Mouse (Mus musculus): ENCODE measurements around the gene Slc9a7. TPM values are rescaled to one million over a fixed set of nuclear protein-coding genes. Genes with fewer than 3 reads are reported as not detected.

Slc9a7 gene
- total RNA-seq, 2 experiments from 2014 or later = 10.2 to 10.6 TPM

DNA sequence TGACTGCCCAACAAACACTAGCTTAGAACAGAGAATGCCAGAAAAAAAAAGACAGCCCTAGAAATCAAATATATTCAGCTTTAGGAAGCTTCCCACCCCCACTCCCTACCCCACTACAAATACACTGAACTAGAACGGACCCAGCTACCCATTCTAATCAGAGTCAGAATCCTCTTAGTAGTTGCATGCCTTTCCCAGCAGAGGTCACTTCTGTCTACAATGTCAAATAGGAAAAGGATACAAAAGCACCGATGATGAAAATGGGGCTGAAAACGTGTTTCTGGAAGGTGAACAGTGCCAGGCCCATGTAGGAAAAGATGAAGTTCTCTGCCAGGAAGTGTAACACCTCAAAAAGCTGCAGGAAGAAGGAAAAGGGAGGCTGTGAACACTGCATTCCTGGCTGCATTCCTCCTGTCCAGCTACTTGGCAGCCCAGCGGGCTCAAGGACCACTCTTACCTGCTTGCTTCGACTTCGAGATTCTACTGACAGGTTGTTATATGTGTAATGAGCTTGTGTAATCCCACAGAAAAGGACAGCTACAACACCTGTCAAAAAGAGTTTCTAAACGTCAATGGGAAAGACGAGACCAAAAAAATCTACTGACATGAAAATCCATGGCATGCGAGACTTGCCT lies 129.8 kb downstream of the Slc9a7 start:
- no peak for DNase-seq (ENCODE audit: low spot score in 2 of 2)

DNA sequence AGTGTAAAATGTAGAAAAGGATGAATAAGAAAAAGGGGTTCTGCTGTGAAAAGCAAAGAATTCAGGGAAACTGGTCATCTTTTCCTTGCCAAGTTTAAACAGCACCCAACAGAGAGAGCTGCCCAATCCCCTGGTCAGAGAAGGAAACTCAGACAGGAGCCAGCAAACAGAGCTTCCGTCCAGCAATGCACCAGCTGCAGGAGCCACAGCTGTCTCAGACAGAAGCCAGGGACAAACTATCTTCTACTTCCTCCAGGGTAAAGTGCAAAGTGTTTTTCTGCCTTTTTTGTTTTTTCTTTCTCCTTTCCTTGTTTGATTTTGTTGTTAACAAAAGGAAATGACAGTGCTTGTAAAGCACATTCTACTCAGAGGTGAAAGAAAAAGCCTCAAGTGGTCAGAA lies 131.3 kb downstream of the Slc9a7 start:
- peak in 1 of 2 experiments; percentile 10 for DNase-seq (ENCODE audit: low spot score in 2 of 2)

DNA sequence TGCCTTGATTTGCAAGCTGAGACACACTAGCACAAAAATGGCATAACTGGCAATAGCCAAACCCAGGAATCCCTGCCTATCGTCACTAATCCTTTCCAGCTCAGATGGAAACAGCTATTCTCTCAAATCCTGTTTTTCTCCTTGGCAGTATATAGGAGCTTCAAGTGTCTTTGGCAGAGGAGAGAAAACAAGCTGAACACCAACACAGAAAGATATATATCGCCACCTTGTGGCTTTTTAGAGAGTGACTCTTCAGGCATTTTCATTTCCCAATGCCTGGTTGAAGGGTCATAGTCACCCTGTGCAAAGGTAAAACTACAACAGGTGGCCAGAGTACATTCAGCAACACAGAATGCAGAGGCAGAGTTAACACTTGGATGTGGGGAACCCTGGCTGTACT lies 134.1 kb downstream of the Slc9a7 start:
- DNase-seq (ENCODE audit: low spot score in 2 of 2) = no peak

DNA sequence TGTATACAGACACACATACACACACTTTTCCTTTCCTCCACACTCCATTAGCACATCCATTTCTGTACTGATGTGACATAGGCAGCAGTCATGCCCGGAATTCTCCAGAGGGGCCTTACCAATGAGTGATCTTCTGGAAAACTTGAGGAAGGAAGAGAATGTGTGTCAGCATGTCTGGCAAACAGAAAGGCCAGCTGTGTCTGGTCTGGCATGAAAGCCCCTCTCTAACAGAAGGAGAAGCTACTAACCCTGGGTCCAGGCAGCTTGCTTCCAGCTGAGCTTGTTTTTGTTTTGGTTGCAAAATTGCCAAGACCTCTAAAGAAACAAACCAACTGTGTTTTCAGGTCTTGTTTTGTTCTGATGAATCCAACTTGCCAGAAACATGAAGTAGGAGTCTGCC lies 162.1 kb downstream of the Slc9a7 start:
- no peak for DNase-seq (ENCODE audit: low spot score in 2 of 2)

DNA sequence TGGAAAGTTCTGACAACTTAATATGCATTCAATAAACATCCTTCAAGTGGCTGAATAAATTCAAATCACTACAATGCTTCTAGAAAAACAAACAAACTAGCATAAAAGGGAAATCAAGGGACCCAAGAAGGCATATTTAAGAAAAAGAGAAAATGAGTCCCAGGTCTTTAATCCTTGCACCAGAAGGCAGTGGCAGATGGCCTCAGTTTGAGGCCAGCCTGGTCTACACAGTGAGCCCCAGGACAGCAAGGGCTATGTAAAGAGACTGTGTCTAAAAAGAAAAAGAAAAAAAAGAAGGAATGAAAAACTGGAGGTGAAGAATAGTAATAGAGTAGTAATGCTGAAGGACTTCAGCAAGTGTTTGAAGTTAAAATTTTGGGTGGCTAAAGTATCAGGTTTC lies 162.7 kb downstream of the Slc9a7 start:
- no peak for DNase-seq (ENCODE audit: low spot score in 2 of 2)

DNA sequence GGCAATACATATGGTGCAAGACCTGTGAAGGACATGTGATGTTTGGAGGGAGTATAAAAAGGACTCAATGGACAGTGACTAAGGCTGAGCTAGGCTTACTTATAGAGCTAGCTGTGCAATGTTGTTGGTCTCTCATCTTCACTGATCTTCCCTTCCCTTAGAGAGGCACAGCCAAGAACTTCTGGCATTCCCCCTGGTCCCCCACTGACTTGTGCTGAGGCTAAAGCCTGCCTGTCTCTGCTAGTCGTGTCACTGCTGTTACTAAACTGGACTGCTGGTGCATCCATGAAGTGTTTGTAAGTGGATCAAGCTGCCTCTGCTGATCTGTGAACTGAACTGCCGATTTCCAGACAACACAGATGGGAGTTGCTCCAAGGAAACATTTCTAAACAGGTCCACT lies 166.1 kb downstream of the Slc9a7 start:
- no peak for DNase-seq (ENCODE audit: low spot score in 2 of 2)

DNA sequence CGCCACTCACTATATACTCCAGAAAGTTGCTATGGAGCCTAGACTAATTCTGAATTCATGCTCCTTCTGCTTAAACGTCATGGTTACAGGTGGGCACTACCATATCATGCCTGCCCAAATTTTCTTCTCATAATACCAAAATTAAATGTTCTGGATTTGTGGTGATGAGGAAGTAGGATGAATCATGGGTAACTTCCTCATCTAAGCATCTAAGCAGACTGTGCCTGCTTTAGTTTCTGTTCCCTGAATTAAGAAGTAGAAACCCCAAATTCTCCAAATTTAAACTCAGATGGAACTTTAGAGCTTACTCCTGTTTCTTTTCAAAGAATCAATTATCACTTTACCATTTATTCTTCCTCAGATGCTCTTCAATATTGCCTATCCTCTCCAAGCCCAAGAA lies 173.9 kb downstream of the Slc9a7 start:
- no peak for DNase-seq (ENCODE audit: low spot score in 2 of 2)

DNA sequence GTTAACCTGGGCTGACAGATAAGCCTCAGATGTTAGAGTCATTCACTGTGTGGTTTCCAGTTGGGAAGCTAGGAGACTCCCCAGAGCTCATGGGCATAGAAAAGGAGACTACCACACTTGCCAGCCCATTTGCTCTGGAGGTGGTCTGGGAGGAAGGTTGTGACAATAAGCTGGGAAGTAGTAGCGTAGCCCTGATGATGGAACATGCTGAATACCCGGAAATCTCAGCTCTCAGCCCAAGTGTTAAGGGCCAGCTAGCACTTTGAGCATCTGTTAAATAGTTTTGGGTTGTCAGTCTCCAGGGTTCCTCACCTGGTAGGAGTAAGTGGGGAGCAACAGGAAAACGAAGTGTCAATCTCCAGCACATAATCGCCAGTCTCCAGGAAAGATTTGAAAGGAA lies 221.4 kb downstream of the Slc9a7 start:
- no peak for DNase-seq (ENCODE audit: low spot score in 2 of 2)

DNA sequence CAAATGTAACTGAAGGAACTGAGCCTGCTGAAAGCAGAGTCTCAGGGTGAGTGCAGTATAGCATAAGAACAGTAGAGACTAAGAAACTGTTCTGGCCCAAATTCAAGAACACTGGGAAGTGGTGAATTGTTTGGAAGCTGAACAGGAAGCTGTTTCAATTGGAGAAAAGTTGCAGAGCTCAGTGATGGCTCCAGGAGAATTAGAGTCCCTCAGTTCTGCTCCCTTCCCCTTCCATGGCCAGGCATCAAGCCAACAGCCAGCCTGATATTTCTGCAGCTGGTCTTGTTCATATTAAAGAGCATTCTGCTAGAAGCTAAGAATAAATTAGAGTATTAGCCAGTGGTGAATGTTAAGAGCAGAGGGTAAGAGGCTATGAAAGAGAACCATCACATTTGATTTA lies 225.0 kb downstream of the Slc9a7 start:
- peak in 1 of 2 experiments; percentile 18 for DNase-seq (ENCODE audit: low spot score in 2 of 2)

DNA sequence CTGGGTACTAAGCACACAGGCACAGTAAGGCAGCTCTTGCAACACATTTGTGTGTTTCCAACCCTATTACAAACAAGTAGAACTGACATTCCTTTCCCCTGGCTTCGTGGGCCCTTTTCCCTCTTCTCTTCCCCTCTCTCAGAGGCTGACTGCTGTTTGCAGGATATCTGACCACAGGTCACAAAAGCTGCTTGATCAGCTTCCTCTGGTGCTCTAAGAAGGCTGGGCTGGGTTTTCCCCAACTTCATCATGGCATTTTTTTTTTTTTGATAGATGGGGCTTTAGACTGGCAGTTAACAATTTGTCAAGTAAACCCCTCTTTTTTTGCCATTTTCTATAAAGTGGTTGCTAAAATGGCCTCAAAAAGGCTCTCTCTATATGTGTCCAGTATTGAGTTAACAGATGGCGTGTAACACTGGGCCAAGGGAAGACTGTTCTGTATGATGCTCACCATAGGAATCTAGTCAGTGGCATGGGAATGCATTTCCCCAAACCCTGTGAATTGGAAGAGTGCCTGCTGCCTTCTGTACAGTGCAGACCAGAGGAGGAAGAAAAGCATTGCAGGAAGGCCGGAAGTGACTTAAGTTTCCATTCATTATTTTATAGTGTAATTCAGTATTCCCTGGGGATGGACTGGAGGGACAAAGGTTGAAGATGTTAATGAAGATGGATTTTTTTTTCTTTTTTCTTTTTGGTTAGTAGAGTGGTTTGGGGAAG lies 229.7 kb downstream of the Slc9a7 start:
- no peak for DNase-seq (ENCODE audit: low spot score in 2 of 2)

DNA sequence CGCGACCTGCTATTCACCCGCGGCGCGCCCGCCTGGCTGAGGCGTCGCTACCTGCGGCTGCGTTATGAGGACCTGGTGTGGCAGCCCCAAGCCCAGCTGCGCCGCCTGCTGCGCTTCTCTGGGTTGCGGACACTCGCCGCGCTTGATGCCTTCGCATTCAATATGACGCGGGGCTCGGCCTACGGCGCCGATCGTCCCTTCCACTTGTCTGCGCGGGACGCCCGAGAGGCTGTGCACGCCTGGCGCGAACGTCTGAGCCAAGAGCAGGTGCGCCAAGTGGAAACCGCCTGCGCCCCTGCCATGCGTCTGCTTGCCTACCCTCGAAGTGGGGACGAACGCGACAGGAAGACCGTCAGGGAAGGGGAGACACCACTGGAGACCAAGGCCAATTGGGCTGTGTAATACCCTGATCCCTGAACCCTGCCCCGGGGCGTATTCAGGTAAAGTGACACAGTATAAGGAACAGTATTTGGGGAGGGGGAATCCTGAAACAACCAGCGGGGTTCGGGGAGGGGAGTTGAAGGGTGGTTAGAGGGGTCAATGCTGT lies 230.8 kb downstream of the Slc9a7 start:
- peak in 1 of 2 experiments; percentile 7 for DNase-seq (ENCODE audit: low spot score in 2 of 2)

DNA sequence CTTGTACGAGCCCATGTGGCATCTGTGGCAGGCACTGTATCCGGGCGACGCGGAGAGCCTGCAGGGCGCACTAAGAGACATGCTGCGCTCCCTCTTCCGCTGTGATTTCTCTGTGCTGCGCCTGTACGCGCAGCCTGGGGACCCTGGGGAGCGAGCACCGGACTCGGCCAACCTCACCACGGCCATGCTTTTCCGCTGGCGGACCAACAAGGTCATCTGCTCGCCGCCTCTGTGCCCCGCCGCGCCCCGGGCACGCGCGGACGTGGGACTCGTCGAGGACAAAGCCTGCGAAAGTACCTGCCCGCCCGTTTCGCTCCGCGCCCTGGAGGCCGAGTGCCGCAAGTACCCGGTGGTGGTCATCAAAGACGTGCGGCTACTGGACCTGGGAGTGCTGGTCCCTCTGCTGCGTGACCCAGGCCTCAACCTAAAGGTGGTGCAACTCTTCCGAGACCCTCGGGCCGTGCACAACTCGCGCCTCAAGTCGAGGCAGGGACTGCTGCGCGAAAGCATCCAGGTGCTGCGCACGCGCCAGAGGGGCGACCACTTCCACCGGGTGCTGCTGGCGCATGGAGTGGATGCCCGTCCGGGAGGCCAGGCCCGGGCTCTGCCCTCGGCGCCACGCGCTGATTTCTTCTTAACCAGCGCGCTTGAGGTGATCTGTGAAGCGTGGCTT lies 231.4 kb downstream of the Slc9a7 start:
- peak in 1 of 2 experiments; percentile 8 for DNase-seq (ENCODE audit: low spot score in 2 of 2)

DNA sequence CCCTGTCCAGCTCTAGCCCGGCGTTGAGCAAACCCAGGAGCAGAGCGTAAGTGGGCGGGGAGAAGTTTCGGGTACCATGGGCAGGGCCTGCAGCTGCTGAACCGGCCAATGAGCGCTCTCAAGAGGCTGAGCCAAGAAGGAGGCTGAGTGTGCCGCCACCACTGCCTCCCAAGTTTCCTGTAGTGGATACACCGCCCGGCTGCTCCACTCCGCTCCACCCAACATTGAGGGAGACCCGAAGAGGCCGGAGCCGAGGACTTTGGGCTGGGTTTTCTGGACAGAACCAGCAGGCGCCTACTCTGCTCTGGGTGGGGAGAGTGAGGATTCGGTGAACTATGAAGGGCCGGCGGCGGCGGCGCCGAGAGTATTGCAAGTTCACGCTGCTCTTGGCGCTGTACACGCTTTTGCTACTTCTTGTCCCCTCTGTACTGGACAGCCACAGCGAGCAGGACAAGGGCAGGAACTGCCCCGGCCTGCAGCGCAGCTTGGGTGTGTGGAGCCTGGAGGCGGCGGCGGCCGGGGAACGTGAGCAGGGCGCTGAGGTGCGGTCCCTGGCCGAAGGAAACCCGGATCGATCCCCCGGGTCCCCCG lies 232.1 kb downstream of the Slc9a7 start, which contains the start of gene Chst7:
Gene Chst7 (plus strand): TSS at position 180 of the 591 bp plus-strand sequence.
- peak; percentile 21 to 38 for DNase-seq (ENCODE audit: low spot score in 2 of 2)

Other genes with a start within 250 kb of the Slc9a7 start
- gene Chst7, start 232.2 kb downstream of the Slc9a7 start, total RNA-seq (2021) = 1 to 10 TPM; 5.3 to 7.9 TPM
- gene Rp2, start 72.7 kb upstream of the Slc9a7 start, total RNA-seq (2021) = 10 to 100 TPM; 11.9 to 12.3 TPM
- gene Jade3, start 133.9 kb upstream of the Slc9a7 start, total RNA-seq (2021) = 1 to 10 TPM; 2.6 to 4.4 TPM

Data from gastrocnemius, postnatal 4 days (tissue).